Mouse (Mus musculus) ES-Bruce4 (cell line): ENCODE measurements around the gene Sarm1.

Source experiments
- CTCF ChIP-seq: IDR thresholded peaks from one replicate; pipeline ENCODE4 v1.8.1; 2011; ENCODE audit warnings: low read depth, low read length
- EP300 ChIP-seq: IDR thresholded peaks from 2 replicates; pipeline ENCODE4 v1.6.1; 2011; ENCODE audit warnings: low read depth, low read length; ENCODE audit not compliant: insufficient read depth
- POLR2A ChIP-seq: IDR thresholded peaks from one replicate; pipeline ENCODE4 v1.8.1; 2011; ENCODE audit warnings: low read length; ENCODE audit not compliant: insufficient read depth

- TF ChIP-seq POLR2A (no peak), CTCF (no peak), EP300 (no peak)
Observed at GRCm38 (mm10) chr11:78544449-78545111, 47.0 kb upstream of the Sarm1 start.
